Mouse (Mus musculus) cerebellum, adult 9-10 months (tissue): ENCODE results near the gene Lpin3.

Experiments
- DNase-seq: peaks from one replicate; pipeline ENCODE4 v3.0.0; 2022

The Lpin3 gene

GRCm38 (mm10) chr2:160940930-160941709, 60.6 kb downstream of the Lpin3 start:
- no peak for DNase-seq

- DNase-seq, result no peak
Observed at GRCm38 (mm10) chr2:160942443-160942842, 62.0 kb downstream of the Lpin3 start.

DNA sequence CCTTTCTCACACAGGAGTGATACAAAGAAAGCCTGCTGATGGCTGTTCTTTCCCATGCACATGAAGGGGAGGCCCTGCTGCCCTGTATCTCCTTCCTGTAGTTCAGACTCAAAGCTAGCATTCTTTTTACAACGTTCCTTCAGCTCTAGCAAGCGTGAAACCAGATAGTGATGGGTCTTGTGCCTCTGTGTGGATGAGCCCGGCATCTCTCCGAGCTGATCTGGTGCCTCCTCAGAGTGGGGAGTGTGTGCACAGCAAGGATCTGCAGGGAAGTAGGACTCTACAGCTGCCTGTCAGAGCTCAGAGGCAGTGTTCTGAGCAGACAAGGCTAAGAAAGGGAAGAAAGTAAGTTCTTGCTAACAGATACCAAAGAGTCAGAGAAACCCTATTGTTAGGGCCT, 71.1 kb downstream of the Lpin3 start:
- no peak for DNase-seq

GRCm38 (mm10) chr2:160953131-160953873, 72.8 kb downstream of the Lpin3 start:
- no peak for DNase-seq

GRCm38 (mm10) chr2:160954541-160954940, 74.1 kb downstream of the Lpin3 start:
- DNase-seq, result no peak

GRCm38 (mm10) chr2:160955331-160955730, 74.9 kb downstream of the Lpin3 start:
- peak; percentile 65 for DNase-seq
